Mouse (Mus musculus): Measurements from ENCODE around the gene P2rx7. TPM values are rescaled to one million over a fixed set of nuclear protein-coding genes. Genes with fewer than 3 reads are reported as not detected.
A peak's percentile ranks its signal among the peaks of the same experiment; 100 is the strongest.
"Not testable (repeated sequence)": the region's sequence is repeated elsewhere in the genome, so short reads cannot be mapped to it uniquely, and the experiment has no call there.

The P2rx7 gene
- polyA plus RNA-seq, 1 experiment: 7.7 TPM

DNA sequence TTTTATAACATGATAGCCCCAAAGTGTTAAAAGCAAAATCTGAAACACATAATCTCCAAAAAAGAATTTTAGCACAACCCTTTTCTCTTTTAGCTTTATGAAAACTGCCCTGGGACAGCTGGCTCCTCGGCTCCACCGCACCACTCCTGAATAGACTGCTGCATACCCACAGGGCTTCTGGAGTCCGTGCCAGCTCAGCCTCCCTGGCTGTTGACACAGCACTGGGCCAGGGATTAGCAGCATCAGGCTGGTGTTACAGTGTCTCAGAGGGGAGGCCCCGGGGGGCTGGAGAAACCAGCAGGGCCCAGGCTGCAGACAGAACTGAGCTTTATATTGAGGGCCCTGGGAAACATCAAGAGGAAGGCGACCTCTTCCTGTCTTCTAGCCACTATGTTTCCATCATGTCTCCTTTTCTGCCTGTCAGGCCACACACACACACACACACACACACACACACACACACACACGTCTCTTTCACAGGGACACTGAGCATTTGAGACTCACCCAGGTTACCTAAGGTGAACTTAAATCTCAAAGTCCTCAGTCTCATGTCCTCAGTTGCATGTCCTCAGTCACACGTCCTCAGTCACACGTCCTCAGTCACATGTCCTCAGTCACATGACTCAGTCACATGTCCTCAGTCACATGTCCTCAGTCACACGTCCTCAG is 3.7 kb downstream of the P2rx7 start:
- peak; percentile 73 for DNase-seq (ENCODE audit: low read depth)
- TF ChIP-seq CTCF (IDR thresholded peaks at IDR 0.05; ENCODE audit: borderline replicate concordance, extremely low read depth, insufficient read depth, insufficient read length) (no peak), POLR2A (IDR thresholded peaks at IDR 0.05; ENCODE audit: borderline replicate concordance, extremely low read depth, insufficient read depth, insufficient read length, poor library complexity, severe bottlenecking) (no peak)

- DNase-seq (ENCODE audit: low read depth): not testable (repeated sequence)
Observed at GRCm38 (mm10) chr5:122647952-122648374, 4.3 kb downstream of the P2rx7 start.

GRCm38 (mm10) chr5:122649264-122649663 is 5.6 kb downstream of the P2rx7 start:
- no peak for DNase-seq (ENCODE audit: low read depth)
- TF ChIP-seq POLR2A (IDR thresholded peaks at IDR 0.05; ENCODE audit: borderline replicate concordance, extremely low read depth, insufficient read depth, insufficient read length, poor library complexity, severe bottlenecking): no peak
- no peak for TF ChIP-seq CTCF (IDR thresholded peaks at IDR 0.05; ENCODE audit: borderline replicate concordance, extremely low read depth, insufficient read depth, insufficient read length)

- TF ChIP-seq CTCF (IDR thresholded peaks at IDR 0.05; ENCODE audit: borderline replicate concordance, extremely low read depth, insufficient read depth, insufficient read length) (no peak), POLR2A (IDR thresholded peaks at IDR 0.05; ENCODE audit: borderline replicate concordance, extremely low read depth, insufficient read depth, insufficient read length, poor library complexity, severe bottlenecking) (no peak)
- no peak for DNase-seq (ENCODE audit: low read depth)
Observed at GRCm38 (mm10) chr5:122650100-122650499, 6.4 kb downstream of the P2rx7 start.

GRCm38 (mm10) chr5:122652506-122652905 is 8.8 kb downstream of the P2rx7 start:
- no peak for TF ChIP-seq CTCF (IDR thresholded peaks at IDR 0.05; ENCODE audit: borderline replicate concordance, extremely low read depth, insufficient read depth, insufficient read length)
- no peak for TF ChIP-seq POLR2A (IDR thresholded peaks at IDR 0.05; ENCODE audit: borderline replicate concordance, extremely low read depth, insufficient read depth, insufficient read length, poor library complexity, severe bottlenecking)

DNA sequence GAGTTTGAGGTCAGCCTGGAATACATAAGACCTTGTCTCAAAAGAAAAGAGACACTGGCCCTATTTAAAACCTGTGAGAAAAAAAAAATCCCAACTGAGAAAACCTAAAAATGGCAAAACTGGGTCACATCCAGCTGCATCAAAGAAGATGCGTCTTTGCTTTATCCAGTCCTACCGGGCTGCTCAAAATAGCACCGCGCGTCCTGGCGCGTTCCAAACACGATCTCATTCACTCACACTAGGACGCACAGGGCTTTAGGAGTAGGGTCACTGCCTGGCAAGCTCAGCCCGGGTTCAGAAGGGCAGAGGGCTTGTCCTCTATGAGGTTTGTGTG is 9.4 kb downstream of the P2rx7 start:
- TF ChIP-seq CTCF (IDR thresholded peaks at IDR 0.05; ENCODE audit: borderline replicate concordance, extremely low read depth, insufficient read depth, insufficient read length) (no peak), POLR2A (IDR thresholded peaks at IDR 0.05; ENCODE audit: borderline replicate concordance, extremely low read depth, insufficient read depth, insufficient read length, poor library complexity, severe bottlenecking) (no peak)
- peak; percentile 63 for DNase-seq (ENCODE audit: low read depth)

More at GRCm38 (mm10) chr5:122652506-122652905, 8.8 kb downstream of the P2rx7 start:
- peak; percentile 9 for DNase-seq (ENCODE audit: low read depth)

DNA sequence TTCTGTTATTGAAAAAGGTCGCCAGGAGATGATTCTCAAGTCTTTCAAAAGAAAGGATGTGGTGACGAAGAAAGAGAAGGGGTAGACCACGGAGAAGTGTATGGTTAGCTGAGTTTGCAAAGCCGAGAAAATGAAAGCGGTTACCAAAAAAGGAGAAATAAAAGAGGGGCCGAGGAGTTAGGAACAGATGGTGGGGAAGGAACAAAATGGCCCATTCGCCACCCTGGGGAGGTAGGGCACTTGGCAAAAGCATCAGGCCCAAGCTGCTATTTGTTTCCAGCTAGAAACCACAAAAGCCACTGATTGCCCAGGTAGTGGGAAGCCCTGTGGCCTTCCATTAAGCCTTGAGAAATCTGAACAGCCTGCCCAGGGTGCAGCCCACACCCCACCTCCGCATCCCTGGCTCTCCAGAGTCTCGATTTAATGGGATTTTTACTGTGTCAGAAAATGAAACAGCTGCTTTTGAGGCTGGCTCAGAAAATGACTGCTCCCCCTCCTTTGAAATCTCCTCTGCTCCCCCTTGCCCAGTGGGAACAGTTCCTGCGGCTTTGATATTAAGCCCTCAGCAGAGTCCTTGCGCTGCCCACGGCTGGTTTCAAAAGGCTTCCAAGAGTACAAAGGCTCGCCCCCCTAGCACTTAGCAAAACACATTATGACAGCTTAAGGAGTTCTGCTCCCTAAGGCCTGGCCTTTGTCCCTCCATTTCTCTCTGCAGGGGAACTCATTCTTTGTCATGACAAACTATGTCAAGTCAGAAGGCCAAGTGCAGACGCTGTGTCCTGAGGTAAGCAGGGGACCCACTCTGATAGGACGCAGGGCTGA is 9.9 kb downstream of the P2rx7 start:
- DNase-seq (ENCODE audit: low read depth): peak; percentile 90
- TF ChIP-seq CTCF (IDR thresholded peaks at IDR 0.05; ENCODE audit: borderline replicate concordance, extremely low read depth, insufficient read depth, insufficient read length): no peak
- TF ChIP-seq POLR2A (IDR thresholded peaks at IDR 0.05; ENCODE audit: borderline replicate concordance, extremely low read depth, insufficient read depth, insufficient read length, poor library complexity, severe bottlenecking): no peak

DNA sequence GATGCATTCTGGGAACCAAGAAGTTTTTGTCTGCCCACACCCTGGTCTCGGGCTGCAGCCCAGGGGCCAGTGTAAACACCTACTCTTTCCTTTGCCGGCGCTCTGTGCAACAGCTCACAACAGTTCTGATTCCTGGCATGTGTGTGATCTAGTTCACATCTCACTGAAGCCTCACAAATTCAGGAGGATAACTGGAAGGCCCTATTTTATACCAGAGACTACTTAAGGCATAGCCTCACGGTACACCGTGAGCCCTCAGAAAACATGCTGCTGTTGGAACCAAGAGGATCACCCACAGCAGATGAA is 10.5 kb downstream of the P2rx7 start:
- TF ChIP-seq CTCF (IDR thresholded peaks at IDR 0.05; ENCODE audit: borderline replicate concordance, extremely low read depth, insufficient read depth, insufficient read length) (no peak), POLR2A (IDR thresholded peaks at IDR 0.05; ENCODE audit: borderline replicate concordance, extremely low read depth, insufficient read depth, insufficient read length, poor library complexity, severe bottlenecking) (no peak)
- no peak for DNase-seq (ENCODE audit: low read depth)

DNA sequence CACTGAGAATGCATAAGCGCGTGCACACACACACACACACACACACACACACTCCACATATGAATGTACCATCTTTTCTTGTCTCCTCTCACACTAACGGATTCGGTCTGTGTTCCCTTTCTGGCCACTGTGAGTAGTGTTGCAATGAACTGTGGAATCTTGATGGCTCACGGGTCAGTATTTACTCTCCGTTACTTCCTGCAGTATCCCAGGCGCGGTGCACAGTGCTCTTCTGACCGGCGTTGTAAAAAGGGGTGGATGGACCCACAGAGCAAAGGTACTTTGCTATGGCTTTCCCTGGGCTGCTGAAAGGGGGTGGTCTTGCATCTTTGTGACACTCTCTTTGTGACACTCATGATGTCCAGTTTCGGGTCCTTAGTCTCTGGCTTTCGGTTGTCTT is 13.1 kb downstream of the P2rx7 start:
- TF ChIP-seq CTCF (IDR thresholded peaks at IDR 0.05; ENCODE audit: borderline replicate concordance, extremely low read depth, insufficient read depth, insufficient read length) (no peak), POLR2A (IDR thresholded peaks at IDR 0.05; ENCODE audit: borderline replicate concordance, extremely low read depth, insufficient read depth, insufficient read length, poor library complexity, severe bottlenecking) (no peak)
- no peak for DNase-seq (ENCODE audit: low read depth)

- no peak for DNase-seq (ENCODE audit: low read depth)
- no peak for TF ChIP-seq POLR2A (IDR thresholded peaks at IDR 0.05; ENCODE audit: borderline replicate concordance, extremely low read depth, insufficient read depth, insufficient read length, poor library complexity, severe bottlenecking)
- TF ChIP-seq CTCF (IDR thresholded peaks at IDR 0.05; ENCODE audit: borderline replicate concordance, extremely low read depth, insufficient read depth, insufficient read length): no peak
Observed at GRCm38 (mm10) chr5:122662501-122662900, 18.8 kb downstream of the P2rx7 start.

GRCm38 (mm10) chr5:122665036-122665435 is 21.3 kb downstream of the P2rx7 start:
- TF ChIP-seq CTCF (IDR thresholded peaks at IDR 0.05; ENCODE audit: borderline replicate concordance, extremely low read depth, insufficient read depth, insufficient read length): no peak
- no peak for TF ChIP-seq POLR2A (IDR thresholded peaks at IDR 0.05; ENCODE audit: borderline replicate concordance, extremely low read depth, insufficient read depth, insufficient read length, poor library complexity, severe bottlenecking)
- DNase-seq (ENCODE audit: low read depth): no peak

Data from brain, embryonic 14.5 days (tissue).